Mouse (Mus musculus): ENCODE measurements around the gene Rhoh. TPM values are rescaled to one million over a fixed set of nuclear protein-coding genes. Genes with fewer than 3 reads are reported as not detected.

The Rhoh gene
- polyA plus RNA-seq, 1 experiment from 2014 or later: 0.38 TPM

Other genes starting within 250 kb of the Rhoh start
- 59.8 and 68.3 TPM in 2 replicates for gene Pds5a, start 162.9 kb upstream of the Rhoh start, polyA plus RNA-seq (2015; fragmentation: Nextera tagmentation; extraction: Ambion mirVana)
- 20.2 and 20.7 TPM in 2 replicates for gene N4bp2, start 97.7 kb upstream of the Rhoh start, polyA plus RNA-seq (2015; fragmentation: Nextera tagmentation; extraction: Ambion mirVana)
- gene Chrna9, start 73.7 kb downstream of the Rhoh start, polyA plus RNA-seq (2015; fragmentation: Nextera tagmentation; extraction: Ambion mirVana): not detected in 2 replicates
- gene 9130230L23Rik, start 143.1 kb downstream of the Rhoh start, polyA plus RNA-seq (2015; fragmentation: Nextera tagmentation; extraction: Ambion mirVana): 0.15 TPM in 1 of 2 replicates, not detected in the other